Mouse (Mus musculus) embryo, embryonic 10.5 days (tissue): Measurements from ENCODE around the gene Chmp4b.
A peak's percentile ranks its signal among the peaks of the same experiment; 100 is the strongest.

Source experiments
- DNase-seq: peaks from one replicate; pipeline ENCODE4 v3.0.0-alpha.2; 2015; ENCODE audit warnings: low spot score

Chmp4b gene

GRCm38 (mm10) chr2:154682712-154683111 is 31.2 kb downstream of the Chmp4b start:
- no peak for DNase-seq

DNA sequence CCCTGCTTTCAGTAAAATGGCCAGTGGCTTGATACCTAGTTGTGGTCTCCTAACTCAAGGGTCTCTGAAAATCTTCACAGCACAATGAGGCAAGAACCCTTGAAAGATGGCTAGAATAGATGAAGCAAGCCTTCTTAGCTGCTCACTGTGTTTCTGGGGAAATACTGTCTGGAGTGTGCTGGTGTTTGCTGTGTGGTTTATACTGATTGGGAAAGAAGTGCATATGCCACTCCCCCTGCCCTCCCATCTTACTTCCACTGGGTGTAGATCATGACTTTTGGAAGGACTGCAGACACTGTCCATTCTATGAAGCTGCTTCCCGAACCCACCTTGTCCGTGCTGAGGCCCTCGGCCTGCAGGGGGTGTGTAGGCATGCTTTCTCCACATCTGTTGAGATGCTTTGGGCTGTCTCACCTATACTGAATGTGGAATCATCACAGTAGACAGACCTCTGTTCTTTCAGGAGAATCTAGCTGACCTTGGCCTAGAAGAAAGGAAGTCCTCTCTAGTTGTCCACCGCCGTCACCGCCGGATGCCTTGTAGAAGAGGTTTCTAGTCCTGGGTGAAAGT is 33.5 kb downstream of the Chmp4b start:
- no peak for DNase-seq

- DNase-seq, result no peak
Measured at GRCm38 (mm10) chr2:154685772-154686171, 34.3 kb downstream of the Chmp4b start.

DNA sequence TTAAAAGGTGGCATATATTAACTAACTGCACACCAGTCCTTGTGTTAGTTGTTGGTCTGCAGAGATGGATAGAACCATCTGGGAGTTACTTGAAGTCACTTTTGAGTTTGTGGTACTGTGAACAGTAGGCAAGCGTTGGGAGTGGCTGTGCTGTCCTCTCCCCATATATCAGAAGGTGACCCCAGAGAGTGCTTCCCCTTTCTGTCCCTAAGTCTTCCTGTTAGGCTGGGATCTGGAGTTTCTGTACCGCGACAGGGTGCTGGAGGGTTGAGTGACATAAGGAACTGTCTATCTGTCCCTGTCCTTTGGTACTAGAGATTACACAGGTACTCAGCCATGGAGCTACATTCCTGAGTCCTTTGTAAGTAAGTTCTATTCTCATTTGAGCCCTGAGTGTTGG is 35.3 kb downstream of the Chmp4b start:
- DNase-seq, result no peak

DNA sequence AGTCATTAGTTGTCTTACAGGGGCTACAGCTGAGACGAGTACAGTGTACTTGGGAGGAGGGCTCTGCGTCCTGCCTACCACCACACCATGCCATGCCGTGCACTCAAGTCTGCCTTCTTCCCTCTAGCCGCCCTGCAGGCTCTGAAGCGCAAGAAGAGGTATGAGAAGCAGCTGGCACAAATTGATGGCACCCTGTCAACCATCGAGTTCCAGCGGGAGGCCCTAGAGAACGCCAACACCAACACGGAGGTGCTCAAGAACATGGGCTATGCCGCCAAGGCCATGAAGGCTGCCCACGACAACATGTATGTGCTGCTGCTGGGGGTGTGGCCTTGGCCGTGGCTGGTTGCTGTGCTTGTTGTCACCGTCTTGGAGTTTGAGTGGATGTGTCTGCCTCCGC is 37.9 kb downstream of the Chmp4b start:
- no peak for DNase-seq

- DNase-seq, result no peak
Measured at GRCm38 (mm10) chr2:154690959-154691358, 39.5 kb downstream of the Chmp4b start.

- no peak for DNase-seq
Measured at GRCm38 (mm10) chr2:154693186-154693940, 41.9 kb downstream of the Chmp4b start.

- no peak for DNase-seq
Measured at GRCm38 (mm10) chr2:154693941-154694256, 42.4 kb downstream of the Chmp4b start.

GRCm38 (mm10) chr2:154695690-154696089 is 44.2 kb downstream of the Chmp4b start:
- no peak for DNase-seq

DNA sequence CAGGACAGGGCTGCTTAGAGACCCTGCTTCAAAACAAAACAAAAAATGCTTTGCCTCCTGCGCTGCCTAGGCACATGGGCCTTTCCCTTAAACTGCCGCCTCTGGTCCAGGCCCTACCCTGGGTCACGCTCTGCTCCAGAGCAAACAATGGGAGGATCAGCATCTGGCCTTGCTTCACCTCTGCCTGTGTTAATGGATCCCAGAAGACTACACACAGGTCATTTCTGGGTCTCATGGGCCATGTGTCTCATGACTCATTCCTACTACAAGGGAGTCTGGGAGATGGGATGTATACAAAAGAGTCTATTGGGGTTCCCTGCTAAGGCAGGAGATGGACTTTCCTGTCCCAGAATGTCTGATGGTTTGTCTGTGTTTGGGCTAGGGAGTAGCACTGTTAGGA is 45.2 kb downstream of the Chmp4b start:
- no peak for DNase-seq

GRCm38 (mm10) chr2:154699360-154699759 is 47.9 kb downstream of the Chmp4b start:
- no peak for DNase-seq

GRCm38 (mm10) chr2:154700177-154700576 is 48.7 kb downstream of the Chmp4b start:
- no peak for DNase-seq

- peak; percentile 85 for DNase-seq
Measured at GRCm38 (mm10) chr2:154702637-154703315, 51.3 kb downstream of the Chmp4b start.

- DNase-seq, result no peak
Measured at GRCm38 (mm10) chr2:154706526-154707280, 55.2 kb downstream of the Chmp4b start.

GRCm38 (mm10) chr2:154707284-154707683 is 55.8 kb downstream of the Chmp4b start:
- DNase-seq, result no peak

DNA sequence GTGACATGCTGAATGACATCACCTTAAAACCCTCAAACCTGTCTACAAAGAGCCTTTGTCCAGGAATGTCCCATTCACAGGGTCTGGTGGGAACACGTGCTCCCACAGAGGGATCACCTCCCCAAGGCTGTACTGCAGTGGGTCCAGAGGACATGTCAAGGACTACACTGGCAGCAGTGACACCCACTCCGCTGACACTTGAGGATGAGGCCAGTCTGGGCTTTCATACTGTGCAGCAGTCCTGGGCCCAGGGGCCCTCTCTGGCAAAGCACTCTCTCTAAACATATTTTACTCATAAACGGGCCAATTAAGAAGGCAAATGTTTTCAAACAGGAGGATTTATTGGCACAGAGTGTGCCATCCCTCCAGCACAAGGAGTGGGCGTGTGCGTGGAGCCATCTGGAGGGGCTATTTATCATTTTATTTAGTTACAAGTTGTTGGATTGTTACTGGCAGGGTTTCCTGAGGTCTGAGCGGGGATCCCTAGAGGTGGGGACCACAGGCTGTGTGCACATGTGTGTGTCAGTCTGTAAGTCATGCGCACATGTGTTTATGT is 56.4 kb downstream of the Chmp4b start:
- no peak for DNase-seq

GRCm38 (mm10) chr2:154711701-154712100 is 60.2 kb downstream of the Chmp4b start:
- DNase-seq, result no peak

DNA sequence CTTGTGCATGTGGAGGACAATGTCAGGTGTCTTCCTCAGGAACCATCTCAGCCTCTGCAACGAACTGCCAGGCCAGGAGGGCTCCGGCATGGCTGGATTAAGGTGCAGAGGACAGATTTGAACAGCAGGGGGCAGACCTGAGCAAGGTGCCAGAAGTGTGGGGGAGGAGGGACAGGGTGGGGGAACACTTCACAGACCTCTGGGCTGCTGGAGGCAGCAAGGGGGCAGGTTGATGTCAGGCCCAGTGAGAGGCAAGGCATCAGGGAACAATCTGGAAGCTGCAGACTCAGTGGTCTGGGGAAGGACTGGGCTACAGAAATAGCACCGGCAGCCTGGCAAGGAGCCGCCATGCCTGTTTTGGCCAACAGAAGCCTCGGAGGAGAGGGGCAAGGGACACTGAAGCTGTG is 60.8 kb downstream of the Chmp4b start:
- peak; percentile 77 for DNase-seq

GRCm38 (mm10) chr2:154713083-154713482 is 61.6 kb downstream of the Chmp4b start:
- DNase-seq, result peak; percentile 31

DNA sequence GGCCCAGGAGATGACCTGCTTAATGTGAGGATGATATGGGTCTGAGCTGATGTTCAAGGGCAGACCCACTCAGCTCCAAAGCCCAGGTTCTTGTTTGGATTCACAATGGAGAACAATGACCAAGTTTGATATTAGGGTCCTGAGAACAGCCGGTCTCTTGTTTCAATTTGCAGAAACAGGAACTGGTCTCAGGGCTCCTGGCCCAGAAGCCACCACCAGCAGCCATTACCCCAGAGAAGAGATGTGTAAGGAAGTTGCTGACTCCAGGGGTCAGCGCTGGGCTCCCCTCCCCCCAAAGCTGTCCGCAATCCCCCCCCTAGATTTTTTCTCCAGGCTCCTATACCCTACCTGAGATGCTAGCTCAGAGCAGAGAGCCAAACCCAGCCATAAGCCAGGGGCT is 62.5 kb downstream of the Chmp4b start:
- no peak for DNase-seq

DNA sequence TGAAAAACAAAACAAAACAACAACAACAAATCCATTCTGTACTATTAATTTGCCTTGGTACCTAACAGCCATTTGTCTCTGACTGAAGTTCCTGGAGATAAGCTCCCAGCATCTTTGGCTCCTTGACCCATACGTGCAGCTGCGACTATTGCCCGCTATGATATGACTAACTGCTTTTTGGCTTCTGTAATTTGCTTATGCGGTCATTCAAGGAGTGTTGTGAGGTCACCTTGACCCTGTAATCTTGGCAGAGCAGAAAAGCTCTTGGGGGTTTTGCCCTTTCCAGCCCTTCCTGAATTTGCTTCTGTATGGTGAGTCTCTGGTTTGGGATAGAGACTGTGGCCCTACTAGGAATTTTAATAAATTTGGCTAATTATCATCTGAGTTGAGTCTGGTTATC is 65.1 kb downstream of the Chmp4b start:
- DNase-seq, result no peak

GRCm38 (mm10) chr2:154717081-154717480 is 65.6 kb downstream of the Chmp4b start:
- no peak for DNase-seq
